Mouse (Mus musculus) cerebellum, adult 9-11 months (tissue): ENCODE measurements around the gene Lrig2.

Experiments used
- DNase-seq: peaks from one replicate; pipeline ENCODE4 v3.0.0; 2022

The Lrig2 gene

DNA sequence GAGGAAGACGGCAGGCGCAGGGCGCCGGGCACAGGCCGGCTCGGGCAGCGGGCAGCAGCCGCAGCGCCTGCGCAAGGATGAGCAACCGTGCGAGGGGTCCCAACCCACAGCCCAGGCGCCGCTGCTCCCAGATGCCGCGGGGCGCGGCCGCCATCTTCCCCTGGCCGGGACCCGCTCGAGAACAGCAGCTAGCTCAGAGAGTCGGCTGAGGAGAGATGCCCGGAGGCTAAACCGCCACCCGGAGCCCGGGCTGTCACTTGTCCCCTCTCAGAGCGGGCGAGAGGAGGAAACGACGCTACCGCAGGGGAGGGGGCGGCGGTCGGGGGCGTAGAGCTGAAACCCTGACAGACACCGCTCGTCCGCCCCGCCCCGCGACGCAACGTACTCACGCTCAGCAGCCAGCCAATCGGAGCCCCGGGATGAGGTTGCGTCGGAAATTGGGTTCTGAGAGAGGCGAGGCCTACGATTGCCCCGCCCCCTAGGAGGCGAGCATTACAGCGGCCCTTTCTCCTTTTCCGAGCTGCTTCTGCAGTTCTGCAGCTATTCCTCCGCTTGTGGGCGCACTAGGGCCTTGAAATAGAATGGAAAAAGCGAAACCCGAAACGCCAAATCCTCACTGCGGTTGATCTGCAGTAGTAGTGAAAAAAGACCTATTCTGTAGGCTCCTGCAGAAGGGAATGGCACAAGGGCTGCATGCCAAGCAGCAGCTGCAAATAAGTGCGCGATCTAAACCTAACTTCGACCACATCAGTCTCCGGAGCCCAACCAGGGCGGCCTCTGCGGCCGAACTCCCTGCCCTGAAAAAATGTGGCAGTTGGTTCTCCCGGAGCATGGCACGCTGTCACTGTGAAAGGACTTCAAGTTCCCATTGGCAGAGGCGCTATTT is at the start of gene Lrig2:
Gene Lrig2 (minus strand): TSS at position 381 of the 886 bp plus-strand sequence.
- peak; percentile 99 for DNase-seq

DNA sequence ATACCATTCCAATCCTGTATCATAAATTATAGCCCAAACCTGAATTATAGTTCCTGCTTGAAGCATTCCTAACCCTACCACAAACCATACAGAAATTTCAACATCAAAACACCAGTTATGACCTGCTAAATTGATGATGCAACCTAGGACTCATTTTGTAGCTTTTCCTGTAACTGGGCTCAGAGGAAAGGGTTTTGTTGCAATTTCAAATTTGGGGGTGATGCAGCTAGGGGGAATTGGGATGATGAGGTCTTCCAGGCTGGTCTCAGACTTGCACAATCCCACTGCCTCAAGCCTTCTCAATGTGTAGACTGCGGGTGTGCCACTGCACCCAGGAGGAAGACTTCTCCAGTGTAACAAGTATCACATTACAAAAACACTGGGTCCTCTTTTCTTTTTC is 44.9 kb upstream of the Lrig2 start:
- no peak for DNase-seq

- no peak for DNase-seq
These were observed 38.9 kb upstream of the Lrig2 start for GRCm38 (mm10) chr3:104550594-104550993.

- DNase-seq: no peak
These were observed 36.8 kb upstream of the Lrig2 start for GRCm38 (mm10) chr3:104548367-104549087.

DNA sequence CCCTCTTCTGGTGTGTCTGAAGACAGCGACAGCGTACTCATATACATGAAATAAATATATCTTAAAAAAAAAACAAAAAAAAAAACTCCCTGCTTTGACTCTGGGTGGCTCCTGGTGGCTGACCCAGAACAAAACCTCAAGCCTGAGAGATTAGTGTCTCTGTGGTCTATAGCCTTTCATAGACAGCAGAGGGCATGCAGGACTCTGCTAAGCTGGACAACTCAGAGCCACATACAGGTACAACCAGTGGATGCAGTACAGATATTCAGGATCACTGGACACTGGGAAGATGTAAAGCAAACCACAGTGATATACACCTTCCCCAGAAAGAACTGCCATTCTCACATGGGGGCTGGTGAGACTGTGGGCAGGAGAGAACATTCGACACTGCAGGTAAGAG is 32.1 kb upstream of the Lrig2 start:
- peak; percentile 27 for DNase-seq

DNA sequence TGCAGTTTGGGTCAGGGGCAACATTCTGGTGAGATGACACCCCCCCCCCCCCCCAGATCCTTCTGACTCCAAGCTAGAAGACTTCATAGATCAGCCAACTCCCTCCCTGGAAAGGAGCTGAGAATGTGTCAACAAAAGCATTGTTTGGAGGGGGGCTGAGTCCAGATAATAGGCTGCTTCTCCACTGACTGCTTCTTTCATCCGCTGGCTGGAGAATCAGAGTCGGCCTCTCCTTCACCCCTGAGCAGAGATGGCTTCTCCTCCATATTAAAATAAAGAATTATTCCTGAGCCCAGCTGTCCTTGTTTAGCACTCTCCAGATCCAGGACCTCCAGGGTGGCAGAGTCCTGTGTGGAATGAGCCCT is 30.3 kb upstream of the Lrig2 start:
- DNase-seq: no peak

DNA sequence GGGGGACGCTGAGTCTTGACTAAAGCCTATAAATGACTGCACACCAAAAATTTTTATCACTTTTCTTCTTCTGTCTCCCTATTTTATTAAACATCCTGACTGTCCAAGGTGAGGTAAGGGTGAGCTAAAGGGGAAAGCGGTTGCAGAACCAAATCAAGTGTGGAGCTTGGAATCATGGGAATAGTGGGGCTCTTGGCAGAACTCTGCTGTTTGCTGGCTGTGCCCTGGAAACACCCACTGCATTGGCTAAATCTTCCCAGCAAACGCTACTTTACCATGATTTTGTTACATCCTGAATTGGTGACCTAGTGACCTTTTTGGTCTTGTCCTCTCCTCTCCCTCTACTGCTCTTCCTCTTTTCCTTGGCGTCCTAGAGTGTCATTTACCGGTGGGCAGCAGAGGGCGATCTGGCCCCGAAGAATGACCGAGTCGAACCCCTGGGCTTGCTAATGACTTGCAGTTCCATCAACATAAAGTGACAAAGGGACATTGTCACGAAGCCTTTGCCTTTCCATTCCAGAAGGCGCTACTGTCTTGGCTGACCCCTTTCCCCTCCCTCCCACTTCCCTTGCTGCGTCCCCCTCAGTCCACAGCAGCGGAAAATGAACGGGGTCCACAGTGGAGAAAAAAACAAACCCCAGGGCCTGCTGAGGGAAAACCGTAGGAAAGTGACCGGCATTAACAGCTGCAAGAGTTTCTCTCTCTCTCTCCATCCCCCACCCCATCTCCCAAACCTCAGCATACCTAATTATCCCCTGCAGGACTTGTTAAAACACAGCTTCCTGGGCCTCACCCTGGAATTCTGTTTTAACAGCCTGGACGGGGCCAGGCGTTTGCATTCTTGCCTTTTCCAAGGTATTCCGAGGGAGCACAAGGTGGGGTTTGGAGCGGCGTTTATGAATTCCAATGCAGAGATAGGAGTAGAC is 29.7 kb upstream of the Lrig2 start:
- DNase-seq: peak; percentile 83

- no peak for DNase-seq
These were observed 28.9 kb upstream of the Lrig2 start for GRCm38 (mm10) chr3:104540480-104541138.

DNA sequence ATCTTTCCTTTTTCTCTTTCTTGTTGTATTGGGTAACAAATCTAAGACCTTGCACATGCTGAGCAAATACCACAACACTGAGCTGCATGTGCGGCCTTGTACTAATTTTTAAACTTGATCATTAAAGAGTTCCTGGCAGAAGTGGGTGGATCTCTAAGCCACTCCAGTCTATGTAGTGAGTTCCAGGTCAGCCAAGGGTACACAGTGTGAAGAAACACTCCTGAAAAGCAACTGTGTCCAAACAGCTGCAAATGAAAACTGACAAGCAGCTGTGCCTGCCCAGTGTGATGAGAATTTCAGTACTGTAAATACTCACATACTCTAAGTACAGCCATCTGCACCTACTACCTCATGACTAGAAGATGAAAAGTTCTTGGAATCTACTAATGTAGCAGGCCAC is 21.5 kb upstream of the Lrig2 start:
- no peak for DNase-seq

DNA sequence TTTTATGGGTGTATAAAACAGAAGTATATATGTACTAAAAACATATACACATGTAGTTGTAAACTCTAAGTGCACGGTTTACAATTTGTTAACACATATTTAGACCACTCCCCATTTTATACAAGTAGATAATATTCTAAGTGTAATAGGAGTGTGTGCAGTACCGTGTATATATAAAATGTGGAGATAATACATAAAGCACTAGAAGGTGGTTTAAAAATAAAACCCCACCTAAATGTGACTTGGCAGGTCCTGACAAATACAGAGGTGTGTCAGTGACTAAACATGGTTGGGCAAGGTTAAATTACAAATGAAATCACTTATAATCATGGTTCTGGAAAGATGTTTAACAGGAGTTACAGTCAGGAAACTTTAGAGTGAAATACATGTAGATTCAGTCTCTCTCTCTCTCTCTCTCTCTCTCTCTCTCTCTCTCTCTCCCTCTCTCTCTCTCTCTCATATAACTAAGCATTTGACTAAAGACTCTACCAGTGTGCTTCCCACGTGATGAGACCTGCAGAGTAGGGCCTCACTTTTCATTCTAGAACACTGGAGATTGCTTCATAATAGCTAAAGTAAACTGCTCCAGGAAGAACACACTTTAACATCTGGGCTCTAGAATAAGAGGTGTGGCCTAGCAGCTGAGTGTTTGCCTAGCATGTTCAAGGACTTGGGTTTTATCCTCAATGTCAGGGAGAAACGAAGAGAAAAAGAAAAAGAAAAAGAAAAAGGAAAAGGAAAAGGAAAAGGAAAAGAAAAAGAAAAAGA is 14.6 kb upstream of the Lrig2 start:
- no peak for DNase-seq

DNA sequence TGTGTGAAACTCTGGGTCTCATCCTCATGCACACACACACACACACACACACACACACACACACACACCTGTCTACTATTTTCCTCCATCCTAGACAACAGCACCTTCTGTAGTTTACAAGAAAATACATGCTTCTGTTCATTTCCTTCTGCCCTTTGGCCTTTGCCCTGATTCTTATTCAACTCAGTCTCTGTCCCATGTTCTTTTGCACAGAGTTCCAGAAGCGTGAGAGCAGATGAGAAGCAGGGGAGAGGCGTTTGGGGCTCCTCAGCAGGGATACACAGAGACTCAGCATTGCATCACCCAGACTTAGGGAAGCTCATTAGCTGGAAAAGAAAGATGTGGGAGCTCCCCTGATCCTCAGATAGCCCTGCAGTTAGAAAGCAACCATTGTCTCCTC is 13.8 kb upstream of the Lrig2 start:
- DNase-seq: no peak

- no peak for DNase-seq
These were observed 13.3 kb upstream of the Lrig2 start for GRCm38 (mm10) chr3:104525029-104525428.

DNA sequence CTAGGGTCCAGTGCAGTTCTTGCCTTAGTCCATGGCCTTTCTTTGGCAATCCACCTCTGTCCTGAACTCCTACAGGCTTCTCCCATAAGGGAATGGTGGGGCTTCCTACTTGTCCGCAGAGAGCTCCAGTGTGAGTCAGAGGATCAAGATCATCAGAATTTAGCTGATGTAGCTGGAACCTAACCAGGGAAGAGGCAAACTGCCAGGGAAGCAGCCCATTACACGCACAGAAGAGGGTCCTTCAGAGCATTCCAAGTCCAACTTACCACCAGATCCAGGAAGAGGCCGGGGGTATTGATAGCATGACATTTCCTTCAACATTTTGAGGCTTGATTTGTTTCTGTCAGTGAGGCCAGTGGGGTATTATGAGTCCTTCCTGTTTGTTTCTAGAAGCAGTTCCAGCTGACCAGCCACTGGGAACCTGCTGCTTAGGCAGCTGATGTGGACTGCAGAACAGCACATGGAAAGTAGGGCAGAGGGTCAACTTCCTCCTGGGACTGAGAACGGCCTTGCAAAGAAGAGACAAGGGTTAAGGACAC is 11.7 kb upstream of the Lrig2 start:
- no peak for DNase-seq

- no peak for DNase-seq
These were observed 9.7 kb upstream of the Lrig2 start for GRCm38 (mm10) chr3:104521341-104521924.

GRCm38 (mm10) chr3:104520471-104520870 is 8.8 kb upstream of the Lrig2 start:
- no peak for DNase-seq

GRCm38 (mm10) chr3:104518931-104519330 is 7.2 kb upstream of the Lrig2 start:
- DNase-seq: no peak

GRCm38 (mm10) chr3:104518411-104518810 is 6.7 kb upstream of the Lrig2 start:
- no peak for DNase-seq

DNA sequence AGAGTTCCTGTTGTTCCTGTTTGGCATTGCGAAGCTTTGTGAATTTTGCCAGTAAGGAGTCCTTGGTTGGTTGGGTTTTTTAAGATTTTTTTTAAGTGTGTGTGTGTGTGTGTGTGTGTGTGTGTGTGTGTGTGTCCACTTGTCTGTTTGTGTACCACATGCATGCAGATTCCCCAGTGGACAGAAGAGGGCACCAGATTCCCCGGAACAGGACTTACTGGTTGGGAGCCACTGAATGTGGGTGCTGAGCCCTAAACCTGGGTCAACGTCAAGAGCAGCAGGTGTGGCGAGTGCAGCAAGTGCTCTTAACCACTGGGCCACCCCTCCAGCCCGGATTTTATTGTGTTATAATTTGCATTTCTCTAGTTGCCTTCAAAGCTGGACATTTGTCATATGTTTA is 5.4 kb upstream of the Lrig2 start:
- DNase-seq: no peak

DNA sequence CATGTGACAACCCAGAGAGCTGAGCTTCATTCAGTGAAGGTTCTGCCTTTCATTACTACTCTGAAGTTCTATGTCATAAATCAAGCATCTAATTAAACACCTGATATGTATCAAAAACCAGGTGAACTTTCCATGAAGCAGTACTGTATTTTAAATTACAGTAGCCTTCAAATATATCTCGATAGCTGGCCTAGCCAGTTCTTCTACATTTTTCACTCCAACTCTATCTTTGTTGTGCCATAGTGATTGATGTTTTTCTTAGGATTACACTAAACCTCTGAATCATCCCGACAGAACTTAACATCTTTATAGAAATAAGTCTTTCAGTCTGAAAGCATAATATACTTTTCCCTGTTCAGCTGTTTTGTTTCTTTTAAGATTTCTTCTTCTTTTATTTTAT is 2.8 kb upstream of the Lrig2 start:
- DNase-seq: no peak

- no peak for DNase-seq
These were observed 668 bp upstream of the Lrig2 start for GRCm38 (mm10) chr3:104512424-104512748.

DNA sequence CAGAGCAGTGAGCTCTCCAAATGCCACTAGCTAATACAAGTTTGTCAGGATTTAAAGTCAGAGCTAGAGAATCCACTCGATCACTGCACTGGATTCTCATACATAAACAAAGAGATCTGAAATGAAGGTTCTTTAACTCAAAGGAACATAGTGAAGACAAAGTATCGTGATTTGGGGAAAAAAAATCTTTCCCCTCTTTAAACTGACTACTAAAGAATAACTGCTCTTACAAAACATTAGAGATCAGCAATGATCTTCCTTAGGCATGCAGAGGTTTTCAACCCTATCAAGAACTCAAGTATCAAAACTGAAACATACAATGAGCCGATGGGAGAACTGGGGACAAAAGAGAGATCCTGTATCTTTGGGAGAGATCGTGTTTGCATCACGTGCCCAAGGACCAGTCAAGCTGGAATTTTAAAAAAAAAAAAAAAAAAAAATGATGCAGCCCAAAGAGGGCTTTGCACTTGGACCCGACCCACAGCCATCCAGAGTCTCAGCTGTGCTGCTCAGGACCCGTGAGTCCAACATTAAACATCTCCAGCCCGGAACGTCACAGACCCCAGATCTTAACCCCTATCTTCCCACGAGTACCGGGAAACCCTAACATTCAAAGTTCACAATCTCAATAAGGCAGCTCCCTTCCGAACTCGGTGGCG is 818 bp downstream of the Lrig2 start:
- DNase-seq: no peak
